Mouse (Mus musculus) layer of hippocampus, postnatal 25 days (tissue): ENCODE data around the gene Dda1. TPM values are rescaled to one million over a fixed set of nuclear protein-coding genes. Genes with fewer than 3 reads are reported as not detected.

Experiments used
- total RNA-seq, 2 experiments: library from RNA; stranded (reverse); gene quantifications; 2 replicates each; pipeline ENCODE4 v1.2.3; 2021

The Dda1 gene
- total RNA-seq, 2 experiments from 2014 or later: 95.6 to 97.2 TPM

Other genes starting within 250 kb of the Dda1 start
- gene Myo9b, start 196.5 kb upstream of the Dda1 start, total RNA-seq: 10 to 100 TPM; 26.8 to 35.6 TPM
- gene Haus8, start 196.3 kb upstream of the Dda1 start, total RNA-seq: 10 to 100 TPM; 13.2 TPM
- gene Use1, start 102.4 kb upstream of the Dda1 start, total RNA-seq: 100 to 1,000 TPM; 113 TPM
- gene Ocel1, start 97.9 kb upstream of the Dda1 start, total RNA-seq: 10 to 100 TPM; 15.3 to 18.5 TPM
- 10 to 100 TPM; 43.0 to 44.1 TPM for gene Nr2f6, start 87.2 kb upstream of the Dda1 start, total RNA-seq
- gene Ushbp1, start 73.4 kb upstream of the Dda1 start, total RNA-seq: 1 to 10 TPM; 3.6 to 4.4 TPM
- 10 to 100 TPM; 98.0 to 99.3 TPM for gene Babam1, start 72.3 kb upstream of the Dda1 start, total RNA-seq
- gene Ankle1, start 63.2 kb upstream of the Dda1 start, total RNA-seq: under 1 TPM; 0.31 to 0.47 TPM
- gene Abhd8, start 5.5 kb upstream of the Dda1 start, total RNA-seq: 100 to 1,000 TPM; 235 to 284 TPM
- gene Mrpl34, start 4.2 kb upstream of the Dda1 start, total RNA-seq: 10 to 100 TPM; 49.9 to 54.7 TPM
- gene Ano8, start 16.8 kb downstream of the Dda1 start, total RNA-seq: 10 to 100 TPM; 53.5 to 58.0 TPM
- 10 to 100 TPM; 28.4 to 36.4 TPM for gene Gtpbp3, start 18.9 kb downstream of the Dda1 start, total RNA-seq
- 1 to 10 TPM; 6.1 to 6.7 TPM for gene Plvap, start 42.6 kb downstream of the Dda1 start, total RNA-seq
- gene Ccdc194, start 56.5 kb downstream of the Dda1 start, total RNA-seq: not detected
- gene Bst2, start 68.3 kb downstream of the Dda1 start, total RNA-seq: 1 to 10 TPM; 3.0 to 4.1 TPM
- 10 to 100 TPM; 30.9 to 33.6 TPM for gene Mvb12a, start 73.7 kb downstream of the Dda1 start, total RNA-seq
- not detected for gene Tmem221, start 89.7 kb downstream of the Dda1 start, total RNA-seq
- not detected for gene Nxnl1, start 97.4 kb downstream of the Dda1 start, total RNA-seq
- gene Slc27a1, start 99.7 kb downstream of the Dda1 start, total RNA-seq: 100 to 1,000 TPM; 107 to 128 TPM
- 10 to 100 TPM; 36.3 to 38.9 TPM for gene Pgls, start 123.0 kb downstream of the Dda1 start, total RNA-seq
- 1 to 10 TPM; 2.7 to 4.3 TPM for gene Fam129c, start 128.4 kb downstream of the Dda1 start, total RNA-seq
- 10 to 100 TPM; 56.7 to 58.7 TPM for gene Colgalt1, start 141.8 kb downstream of the Dda1 start, total RNA-seq
- gene Unc13a, start 202.6 kb downstream of the Dda1 start, total RNA-seq: 100 to 1,000 TPM; 235 to 291 TPM
- gene Jak3, start 207.1 kb downstream of the Dda1 start, total RNA-seq: 1 to 10 TPM; 4.9 to 5.6 TPM
- gene Insl3, start 220.0 kb downstream of the Dda1 start, total RNA-seq: 1 to 10 TPM in 1 of 2 experiments, under 1 TPM in 1; 0.98 to 3.3 TPM
- gene B3gnt3, start 232.6 kb downstream of the Dda1 start, total RNA-seq: under 1 TPM; 0.42 to 0.47 TPM